Mouse (Mus musculus) frontal cortex, postnatal 10 days (tissue): ENCODE measurements at regions not wholly inside any gene's neighbourhood (a gene's known extent, or its start where the extent isn't known, plus 50 kb on each side); places are given as distances from the start of the nearest gene placed in this dataset.

Source experiments
- DNase-seq, 2 experiments: peaks; one replicate each; pipeline ENCODE4 v3.0.0; 2022; ENCODE audit warnings: low spot score in 2 of 2, mixed read lengths in 1 of 2

- peak in 1 of 2 experiments; percentile 32 for DNase-seq
Measured at GRCm38 (mm10) chr2:173334856-173335595, 58.7 kb upstream of the Pmepa1 start.

GRCm38 (mm10) chr2:173335859-173336258, 59.5 kb upstream of the Pmepa1 start:
- peak; percentile 69 to 76 for DNase-seq

- DNase-seq: no peak
Measured at GRCm38 (mm10) chr2:173337666-173338065, 61.3 kb upstream of the Pmepa1 start.

GRCm38 (mm10) chr2:173338671-173339070, 62.3 kb upstream of the Pmepa1 start:
- DNase-seq: no peak

- DNase-seq: no peak
Measured at GRCm38 (mm10) chr2:173339211-173339610, 62.9 kb upstream of the Pmepa1 start.

GRCm38 (mm10) chr2:173340044-173340601, 63.8 kb upstream of the Pmepa1 start:
- peak; percentile 51 to 65 for DNase-seq

GRCm38 (mm10) chr2:173342605-173343260, 66.4 kb upstream of the Pmepa1 start:
- DNase-seq: no peak

GRCm38 (mm10) chr2:173343665-173344064, 67.3 kb upstream of the Pmepa1 start:
- no peak for DNase-seq

- DNase-seq: no peak
Measured at GRCm38 (mm10) chr2:173344221-173344620, 67.9 kb upstream of the Pmepa1 start.

- peak in 1 of 2 experiments; percentile 46 for DNase-seq
Measured at GRCm38 (mm10) chr2:173347341-173347740, 71.0 kb upstream of the Pmepa1 start.

- no peak for DNase-seq
Measured at GRCm38 (mm10) chr2:173348757-173349156, 72.4 kb upstream of the Pmepa1 start.

- DNase-seq: no peak
Measured at GRCm38 (mm10) chr2:173349510-173349909, 73.2 kb upstream of the Pmepa1 start.

- DNase-seq: no peak
Measured at GRCm38 (mm10) chr2:173349910-173350309, 73.6 kb upstream of the Pmepa1 start.

GRCm38 (mm10) chr2:173350405-173350804, 74.1 kb upstream of the Pmepa1 start:
- no peak for DNase-seq

GRCm38 (mm10) chr2:173350831-173351230, 74.5 kb upstream of the Pmepa1 start:
- no peak for DNase-seq

- peak in 1 of 2 experiments; percentile 43 for DNase-seq
Measured at GRCm38 (mm10) chr2:173351831-173352755, 75.8 kb upstream of the Pmepa1 start.

- DNase-seq: no peak
Measured at GRCm38 (mm10) chr2:173352756-173353139, 76.4 kb upstream of the Pmepa1 start.

GRCm38 (mm10) chr2:173353435-173354241, 77.3 kb upstream of the Pmepa1 start:
- DNase-seq: no peak

GRCm38 (mm10) chr2:173356786-173357185, 80.5 kb upstream of the Pmepa1 start:
- DNase-seq: no peak

- no peak for DNase-seq
Measured at GRCm38 (mm10) chr2:173365441-173366166, 89.3 kb upstream of the Pmepa1 start.
